Mouse (Mus musculus) ES-Bruce4 (cell line): ENCODE measurements around the gene Hira. TPM values are rescaled to one million over a fixed set of nuclear protein-coding genes. Genes with fewer than 3 reads are reported as not detected.
A peak's percentile ranks its signal among the peaks of the same experiment; 100 is the strongest.

Experiments
- H3K27ac ChIP-seq: 2 replicates; pipeline ENCODE4 v1.5.1; 2012; ENCODE audit warnings: low read length, inconsistent platforms; ENCODE audit not compliant: insufficient read depth
- H3K27me3 ChIP-seq: 2 replicates; pipeline ENCODE4 v1.6.1; 2012; ENCODE audit warnings: mild to moderate bottlenecking, low read length, inconsistent platforms; ENCODE audit not compliant: control insufficient read depth, poor library complexity, insufficient read depth, severe bottlenecking
- H3K36me3 ChIP-seq: 2 replicates; pipeline ENCODE4 v1.6.1; 2012; ENCODE audit warnings: inconsistent platforms, mild to moderate bottlenecking, low read length, moderate library complexity; ENCODE audit not compliant: control insufficient read depth, poor library complexity, insufficient read depth, severe bottlenecking
- H3K4me1 ChIP-seq: one replicate; pipeline ENCODE4 v1.8.1; 2011; ENCODE audit warnings: low read length; ENCODE audit not compliant: control insufficient read depth, insufficient read depth
- H3K4me3 ChIP-seq: 2 replicates; pipeline ENCODE4 v1.5.1; 2011; ENCODE audit warnings: low read depth, mild to moderate bottlenecking, low read length
- H3K9ac ChIP-seq: 2 replicates; pipeline ENCODE4 v1.6.1; 2012; ENCODE audit warnings: low read depth, mild to moderate bottlenecking, inconsistent platforms; ENCODE audit not compliant: poor library complexity, severe bottlenecking
- H3K9me3 ChIP-seq: replicated peaks from 2 replicates; pipeline ENCODE4 v1.6.1; 2012; ENCODE audit warnings: mild to moderate bottlenecking, low read length, inconsistent platforms; ENCODE audit not compliant: control insufficient read depth, poor library complexity, insufficient read depth, severe bottlenecking
- CTCF ChIP-seq: IDR thresholded peaks from one replicate; pipeline ENCODE4 v1.8.1; 2011; ENCODE audit warnings: low read depth, low read length
- EP300 ChIP-seq: IDR thresholded peaks from 2 replicates; pipeline ENCODE4 v1.6.1; 2011; ENCODE audit warnings: low read depth, low read length; ENCODE audit not compliant: insufficient read depth
- POLR2A ChIP-seq: IDR thresholded peaks from one replicate; pipeline ENCODE4 v1.8.1; 2011; ENCODE audit warnings: low read length; ENCODE audit not compliant: insufficient read depth
- polyA plus RNA-seq: library from polyadenylated mRNA; stranded (reverse); fragments of >200 nt; gene quantifications from 2 replicates; pipeline ENCODE4 v1.2.4, GENCODE M21; 2011; ENCODE audit warnings: low read depth; ENCODE audit not compliant: missing spikeins, insufficient read depth, insufficient read length

Gene Hira
- polyA plus RNA-seq, 1 experiment = 113 TPM

DNA sequence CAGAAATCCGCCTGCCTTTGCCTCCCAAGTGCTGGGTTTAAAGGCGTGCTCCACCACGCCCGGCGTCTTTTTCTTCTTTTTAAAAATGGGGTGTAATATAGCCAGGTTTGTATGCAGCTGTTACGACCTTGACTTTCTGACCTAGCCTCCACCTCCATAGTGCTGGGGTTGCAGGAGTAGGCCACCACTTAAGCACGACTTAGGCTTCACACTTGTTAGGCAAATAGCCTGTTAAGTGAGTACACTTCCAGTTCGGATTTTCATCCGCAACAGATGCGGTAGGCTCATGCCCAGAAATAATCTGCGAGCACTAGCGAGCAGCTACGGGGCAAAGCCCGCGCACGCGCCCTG lies 771 bp upstream of the Hira start:
- H3K27me3 ChIP-seq = no peaks in the 10 kb centered on the region

DNA sequence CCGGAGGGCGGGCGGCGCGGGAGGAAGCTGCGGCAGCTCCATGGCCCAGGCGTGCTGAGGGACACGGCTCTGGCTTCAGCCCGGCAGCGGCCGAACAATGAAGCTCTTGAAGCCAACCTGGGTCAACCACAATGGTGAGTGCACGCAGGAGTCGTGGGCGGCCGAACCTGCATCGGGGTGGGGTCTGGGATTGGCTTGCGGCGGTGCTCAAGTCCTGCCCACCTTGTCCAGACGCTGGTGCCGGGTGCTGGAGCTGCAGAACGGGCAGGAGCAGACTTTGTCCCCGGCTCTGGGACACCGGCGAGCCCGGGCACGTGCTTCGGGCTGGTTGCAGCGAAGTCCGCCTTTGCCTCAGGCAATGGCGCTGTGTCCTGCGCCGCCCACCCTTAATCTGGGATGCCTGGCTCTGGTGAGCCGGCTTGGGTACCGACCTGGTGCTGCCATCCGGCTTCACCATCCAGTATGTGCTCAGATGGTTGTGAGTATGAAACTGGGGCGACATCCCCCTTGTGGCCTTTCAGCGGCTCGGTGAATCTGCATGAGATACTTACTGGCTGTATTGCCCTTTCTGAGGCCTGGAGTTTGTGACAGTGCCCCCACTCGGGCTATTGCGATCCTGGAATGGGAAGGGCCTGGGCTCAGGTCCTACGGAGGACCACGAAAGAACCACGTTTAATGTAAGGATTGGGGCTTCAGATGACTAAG lies 701 bp downstream of the Hira start:
- peaks cover 31% of the 10 kb centered on the region for H3K36me3 ChIP-seq
- no peaks in the 10 kb centered on the region for H3K27me3 ChIP-seq
- peak overlapping the region; percentile 42 for H3K27ac ChIP-seq
- peak overlapping the region; percentile 83 for H3K9ac ChIP-seq
- H3K9me3 ChIP-seq = no peaks in the 10 kb centered on the region
- TF ChIP-seq CTCF = peak; percentile 23
- no peak for TF ChIP-seq POLR2A
- H3K4me3 ChIP-seq = peak overlapping the region; percentile 93
- H3K4me1 ChIP-seq = no peaks in the 10 kb centered on the region

More for the DNA sequence above, 771 bp upstream of the Hira start:
- peak overlapping the region; percentile 47 for H3K27ac ChIP-seq
- H3K4me3 ChIP-seq = peak overlapping the region; percentile 99
- peaks cover 41% of the 10 kb centered on the region for H3K36me3 ChIP-seq
- TF ChIP-seq EP300 (no peak), CTCF (no peak), POLR2A (no peak)
- H3K9me3 ChIP-seq = no peaks in the 10 kb centered on the region
- H3K4me1 ChIP-seq = no peaks in the 10 kb centered on the region
- H3K9ac ChIP-seq = peak overlapping the region; percentile 83

DNA sequence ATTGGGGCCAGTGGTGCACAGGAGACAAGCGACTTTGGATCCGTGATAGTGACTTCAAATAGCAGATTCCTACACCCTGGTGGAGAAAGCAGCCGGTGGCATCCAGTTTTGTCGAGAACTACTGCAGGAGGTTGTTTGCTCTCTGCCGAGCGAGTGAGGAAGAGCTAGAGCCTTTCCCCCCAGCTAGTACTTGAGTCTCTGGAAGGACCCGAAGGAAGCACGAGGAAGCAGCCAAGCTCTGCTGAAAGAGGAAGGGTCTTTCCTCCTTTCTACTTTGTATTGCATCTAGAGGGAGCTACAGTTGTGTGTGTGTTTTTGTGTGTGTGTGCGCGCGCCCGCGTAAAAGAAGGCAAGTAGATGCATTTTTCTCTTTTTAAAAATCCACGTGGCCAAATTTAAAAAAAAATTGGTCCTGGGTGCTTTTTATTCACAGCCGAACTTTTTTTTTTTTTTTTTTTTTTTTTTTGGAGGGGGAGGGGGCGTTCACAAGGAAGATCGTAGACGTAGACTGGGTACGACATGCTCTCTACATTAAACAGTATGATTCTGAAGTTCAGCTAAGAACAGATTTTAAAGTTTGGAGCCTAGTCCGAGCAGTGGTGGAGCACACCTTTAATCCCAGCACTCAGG lies 1.4 kb downstream of the Hira start:
- no peaks in the 10 kb centered on the region for H3K27me3 ChIP-seq
- H3K36me3 ChIP-seq = peaks cover 27% of the 10 kb centered on the region
- peak overlapping the region; percentile 42 for H3K27ac ChIP-seq
- no peaks in the 10 kb centered on the region for H3K4me1 ChIP-seq
- TF ChIP-seq POLR2A (no peak), EP300 (no peak), CTCF (no peak)
- peak overlapping the region; percentile 83 for H3K9ac ChIP-seq
- H3K9me3 ChIP-seq = no peaks in the 10 kb centered on the region
- H3K4me3 ChIP-seq = peak overlapping the region; percentile 93

DNA sequence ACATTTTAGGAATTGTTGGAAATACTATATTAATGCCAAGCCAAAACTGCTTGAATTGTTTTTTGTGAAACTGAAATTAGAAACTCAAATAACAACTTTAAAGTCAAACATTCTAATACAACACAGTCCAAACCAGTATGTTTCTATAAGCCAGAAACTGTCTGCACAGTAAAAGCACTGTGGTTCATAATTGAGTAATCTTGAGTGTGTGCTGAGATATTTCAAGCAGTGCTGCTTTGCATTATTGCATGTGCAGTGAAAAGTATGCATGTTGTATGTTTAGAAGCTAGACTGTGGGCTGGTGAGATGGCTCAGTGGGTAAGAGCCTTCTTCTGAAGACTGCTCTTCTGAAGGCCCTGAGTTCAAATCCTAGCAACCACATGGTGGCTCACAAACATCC lies 7.2 kb downstream of the Hira start:
- no peak overlapping the region for H3K9ac ChIP-seq
- no peaks in the 10 kb centered on the region for H3K27me3 ChIP-seq
- H3K36me3 ChIP-seq = peaks cover 13% of the 10 kb centered on the region
- TF ChIP-seq POLR2A (no peak), CTCF (no peak), EP300 (no peak)
- no peak overlapping the region for H3K4me3 ChIP-seq
- no peaks in the 10 kb centered on the region for H3K9me3 ChIP-seq
- H3K4me1 ChIP-seq = no peaks in the 10 kb centered on the region
- no peak overlapping the region for H3K27ac ChIP-seq

DNA sequence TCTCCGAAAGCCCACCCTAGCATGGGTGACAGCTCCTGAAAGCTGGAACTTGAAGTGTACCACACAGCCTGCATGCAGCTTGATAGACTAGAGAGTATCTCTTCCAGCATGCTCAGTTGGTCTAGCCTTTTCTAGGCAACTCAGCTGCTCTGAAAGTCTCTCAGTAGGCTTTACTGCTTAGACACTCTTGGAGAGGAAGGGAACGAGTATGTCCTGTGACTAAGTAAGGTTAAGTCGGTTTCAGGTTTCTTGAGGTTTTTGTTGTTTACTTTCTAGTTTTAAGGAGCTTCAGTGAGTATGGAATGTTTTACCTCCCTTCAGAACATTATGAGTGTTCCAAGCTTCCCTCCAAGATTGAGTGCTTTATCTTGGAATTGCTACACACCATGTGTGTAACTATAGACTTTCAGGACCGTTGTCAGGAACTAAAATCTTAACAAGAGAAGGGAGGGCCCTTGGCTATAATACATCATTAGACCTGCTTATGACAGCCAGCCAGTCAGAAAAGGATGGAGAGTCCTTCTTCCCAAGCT lies 17.1 kb downstream of the Hira start:
- TF ChIP-seq POLR2A = no peak
- no peak for TF ChIP-seq EP300
- TF ChIP-seq CTCF = no peak
- no peaks in the 10 kb centered on the region for H3K27me3 ChIP-seq
- H3K9ac ChIP-seq = no peak overlapping the region
- H3K36me3 ChIP-seq = peaks cover 27% of the 10 kb centered on the region
- H3K27ac ChIP-seq = no peak overlapping the region
- no peaks in the 10 kb centered on the region for H3K4me1 ChIP-seq
- H3K4me3 ChIP-seq = no peak overlapping the region
- H3K9me3 ChIP-seq = no peaks in the 10 kb centered on the region

DNA sequence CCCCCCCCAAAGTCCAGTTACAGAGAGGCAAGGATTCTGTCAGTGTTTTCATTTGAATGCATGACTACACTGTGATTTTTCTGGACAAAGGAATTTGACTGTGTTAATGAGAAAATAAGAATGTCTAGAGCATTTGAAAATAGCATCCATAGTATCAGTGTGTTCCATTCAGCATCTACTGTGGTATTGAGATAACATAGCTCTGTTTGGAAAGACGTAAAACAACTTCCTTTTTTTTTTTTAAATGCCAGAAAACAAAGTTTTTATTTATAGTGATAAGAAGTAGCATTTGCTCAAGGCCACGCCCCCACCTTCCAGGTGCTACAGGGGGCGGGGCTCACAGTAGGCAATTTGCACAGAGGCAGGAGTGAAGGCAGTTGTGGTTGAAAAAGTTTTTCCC lies 18.4 kb downstream of the Hira start:
- TF ChIP-seq POLR2A = no peak
- Histone ChIP-seq H3K4me1 (no peaks in the 10 kb centered on the region), H3K36me3 (peaks cover 37% of the 10 kb centered on the region), H3K27me3 (no peaks in the 10 kb centered on the region), H3K27ac (no peak overlapping the region), H3K9ac (no peak overlapping the region), H3K9me3 (no peaks in the 10 kb centered on the region), H3K4me3 (no peak overlapping the region)
